Mouse (Mus musculus) liver, embryonic 13.5 days (tissue): ENCODE results near the gene Atp1a3. TPM values are rescaled to one million over a fixed set of nuclear protein-coding genes. Genes with fewer than 3 reads are reported as not detected.

Experiments
- ATAC-seq: fragments of 200-750 bp; cut with Nextera tagmentation; 2 replicates; pipeline ENCODE4 v1.8.0; 2017; ENCODE audit warnings: low read depth, mild to moderate bottlenecking, moderate number of reproducible peaks, moderate library complexity
- DNase-seq: peaks from one replicate; pipeline ENCODE4 v3.0.0; 2022
- H3K27ac ChIP-seq: fragments of 300-500 bp; sonication (generic); 2 replicates; pipeline ENCODE4 v1.5.1; 2015; ENCODE audit warnings: moderate library complexity, mild to moderate bottlenecking, inconsistent platforms
- H3K27me3 ChIP-seq: fragments of 300-500 bp; sonication (generic); 2 replicates; pipeline ENCODE4 v1.6.1; 2015; ENCODE audit warnings: mild to moderate bottlenecking, inconsistent platforms
- H3K36me3 ChIP-seq: fragments of 300-500 bp; sonication (generic); 2 replicates; pipeline ENCODE4 v1.6.1; 2015; ENCODE audit warnings: mild to moderate bottlenecking, inconsistent platforms
- H3K4me1 ChIP-seq: fragments of 300-500 bp; sonication (generic); replicated peaks from 2 replicates; pipeline ENCODE4 v1.6.1; 2015; ENCODE audit warnings: inconsistent platforms
- H3K4me2 ChIP-seq: fragments of 300-500 bp; sonication (generic); 2 replicates; pipeline ENCODE4 v1.6.1; 2015; ENCODE audit warnings: inconsistent platforms, mild to moderate bottlenecking, moderate library complexity
- H3K4me3 ChIP-seq: fragments of 300-500 bp; sonication (generic); replicated peaks from 2 replicates; pipeline ENCODE4 v1.5.1; 2015; ENCODE audit warnings: mild to moderate bottlenecking, inconsistent platforms
- H3K9ac ChIP-seq: fragments of 300-500 bp; sonication (generic); 2 replicates; pipeline ENCODE4 v1.6.1; 2015; ENCODE audit warnings: mild to moderate bottlenecking, inconsistent platforms
- H3K9me3 ChIP-seq: fragments of 300-500 bp; sonication (generic); replicated peaks from 2 replicates; pipeline ENCODE4 v1.6.1; 2016; ENCODE audit warnings: inconsistent platforms
- WGBS: fragments of 180-500 bp; shearing (Covaris S2); methylation state at CpG from one replicate; pipeline ENCODE4 v1.1.7; 2015; ENCODE audit not compliant: insufficient replicate concordance; 5-methylcytosine and 5-hydroxymethylcytosine counted together
- polyA plus RNA-seq: library from polyadenylated mRNA; unstranded; fragments of >200 nt; fragmentation: Nextera tagmentation; extraction: Ambion mirVana; gene quantifications from 2 replicates; pipeline ENCODE4 v1.2.1, GENCODE M21; 2015

Atp1a3 gene
- polyA plus RNA-seq, 1 experiment from 2014 or later, result 0.82 TPM

DNA sequence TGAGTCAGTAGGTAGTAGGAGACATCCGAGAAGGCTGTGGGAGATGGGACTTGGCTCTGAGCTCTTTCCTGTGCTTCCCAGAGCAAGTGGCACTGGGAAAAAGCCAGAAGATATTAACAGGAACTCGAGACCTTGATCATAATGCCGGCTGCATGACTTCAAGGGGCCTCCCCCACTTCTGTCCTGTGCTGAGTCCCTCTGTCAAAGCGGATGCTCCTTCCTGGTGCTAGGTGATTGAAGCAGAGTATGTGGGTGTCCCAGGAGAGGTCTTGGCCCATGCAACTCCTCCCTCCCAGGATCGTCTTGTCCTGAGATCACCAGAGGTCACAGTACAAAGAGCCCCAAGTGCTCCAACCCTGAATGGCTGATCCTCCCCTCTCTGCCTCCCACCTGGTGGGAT lies 31.9 kb downstream of the Atp1a3 start:
- 69% methylated on average over 5 of the region's 5 CpGs for WGBS
- ATAC-seq, result no peak
- Histone ChIP-seq H3K27ac (no peak overlapping the region), H3K9ac (no peak overlapping the region), H3K4me3 (no peak overlapping the region), H3K27me3 (no peaks in the 10 kb centered on the region), H3K4me2 (no peak overlapping the region), H3K9me3 (no peaks in the 10 kb centered on the region), H3K36me3 (0 out of 2 replicates have a peak, but pooled peaks cover 8% of the 10 kb centered on the region), H3K4me1 (peaks cover 31% of the 10 kb centered on the region)
- DNase-seq, result no peak

- DNase-seq (no peak), ATAC-seq (no peak)
- H3K4me1 ChIP-seq, result peaks cover 31% of the 10 kb centered on the region
- peak overlapping the region; percentile 78; the same call in 1 of the 2 replicates for H3K4me3 ChIP-seq
- WGBS, result 75% methylated on average over 4 of the region's 4 CpGs
- no peak overlapping the region for H3K9ac ChIP-seq
- no peaks in the 10 kb centered on the region for H3K9me3 ChIP-seq
- peak overlapping the region; percentile 92 for H3K4me2 ChIP-seq
- H3K27ac ChIP-seq, result no peak overlapping the region
- H3K27me3 ChIP-seq, result no peaks in the 10 kb centered on the region
- H3K36me3 ChIP-seq, result 0 out of 2 replicates have a peak, but pooled peaks cover 8% of the 10 kb centered on the region
Observed at GRCm38 (mm10) chr7:24973208-24973607, 32.5 kb downstream of the Atp1a3 start.

- Histone ChIP-seq H3K4me1 (peaks cover 31% of the 10 kb centered on the region), H3K36me3 (0 out of 2 replicates have a peak, but pooled peaks cover 8% of the 10 kb centered on the region), H3K9me3 (no peaks in the 10 kb centered on the region), H3K4me3 (peak within 1 kb of the TSS; percentile 78), H3K27me3 (no peaks in the 10 kb centered on the region), H3K27ac (peak within 1 kb of the TSS; percentile 88), H3K4me2 (peak within 1 kb of the TSS; percentile 92), H3K9ac (peak within 1 kb of the TSS; percentile 80)
- DNase-seq, result peak; percentile 88
- ATAC-seq, result peak; percentile 92
- under 1% methylated on average over 45 of the region's 45 CpGs for WGBS
Observed at GRCm38 (mm10) chr7:24971972-24972893, 33.5 kb downstream of the Atp1a3 start, which contains the start of gene Rabac1. Gene Rabac1 (minus strand): TSS chr7:24972754.

DNA sequence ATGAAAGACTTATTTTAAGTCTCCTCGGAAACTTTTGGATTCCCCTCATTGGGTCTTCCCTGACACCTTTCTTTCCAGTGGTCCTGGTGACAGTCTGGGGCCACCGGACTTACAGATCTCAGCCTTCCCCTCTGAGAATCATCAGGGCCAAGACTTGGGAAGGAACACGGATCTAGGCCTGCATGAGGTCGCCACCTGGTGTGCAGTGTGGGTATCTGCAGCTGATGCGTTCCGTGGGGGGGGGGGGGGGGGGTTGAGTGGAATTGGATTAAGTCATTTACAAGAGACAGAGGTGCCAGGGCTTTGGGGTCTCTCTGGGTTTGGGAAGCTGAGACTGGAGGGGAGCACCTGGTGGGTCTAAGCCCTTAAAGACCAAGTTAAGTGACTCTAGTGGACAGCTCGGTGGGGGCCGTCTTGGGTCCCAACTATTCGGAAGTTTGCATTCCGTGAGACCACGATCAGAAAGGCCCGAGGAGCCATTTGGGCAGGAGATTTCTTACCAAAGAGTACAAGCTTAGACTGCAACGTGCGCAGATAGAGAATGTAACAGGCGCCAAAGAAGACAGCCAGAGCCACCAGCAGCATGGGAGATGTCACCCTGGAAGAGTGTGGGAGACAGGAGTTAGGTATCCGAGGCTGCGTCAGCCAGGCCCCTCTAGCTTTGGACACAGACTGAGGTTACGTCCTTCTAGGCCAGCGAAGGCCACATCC lies 34.3 kb downstream of the Atp1a3 start:
- WGBS, result 6% methylated on average over 19 of the region's 19 CpGs
- Histone ChIP-seq H3K4me1 (peaks cover 31% of the 10 kb centered on the region), H3K4me3 (peak overlapping the region; percentile 78), H3K4me2 (peak overlapping the region; percentile 92), H3K9me3 (no peaks in the 10 kb centered on the region), H3K36me3 (0 out of 2 replicates have a peak, but pooled peaks cover 8% of the 10 kb centered on the region), H3K27ac (peak overlapping the region; percentile 88), H3K27me3 (no peaks in the 10 kb centered on the region), H3K9ac (peak overlapping the region; percentile 80)
- DNase-seq (peak; percentile 25), ATAC-seq (no peak)

DNA sequence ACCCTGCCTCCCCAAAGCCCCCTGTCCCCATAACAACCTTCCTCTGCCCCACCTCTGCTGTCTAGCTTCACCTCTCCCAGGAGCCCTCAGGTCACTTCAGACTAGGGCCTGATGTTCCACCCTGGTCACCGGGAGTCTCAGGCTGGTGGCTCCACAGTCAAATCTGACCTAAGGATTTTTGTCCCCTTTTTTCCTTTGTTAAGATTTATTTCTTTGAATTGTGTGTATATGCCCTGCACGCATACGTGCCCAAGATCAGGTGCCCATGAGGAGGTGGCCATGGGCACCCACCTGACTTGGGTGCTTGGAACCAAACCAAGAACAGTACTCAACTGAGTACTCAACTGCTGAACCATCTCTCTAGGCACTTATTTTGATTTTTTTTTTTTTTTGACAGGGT lies 35.4 kb downstream of the Atp1a3 start:
- Histone ChIP-seq H3K27ac (no peak overlapping the region), H3K4me2 (no peak overlapping the region), H3K4me1 (peaks cover 31% of the 10 kb centered on the region), H3K27me3 (no peaks in the 10 kb centered on the region), H3K4me3 (no peak overlapping the region), H3K9ac (no peak overlapping the region), H3K9me3 (no peaks in the 10 kb centered on the region), H3K36me3 (0 out of 2 replicates have a peak, but pooled peaks cover 8% of the 10 kb centered on the region)
- 85% methylated on average over 3 of the region's 3 CpGs for WGBS
- no peak for DNase-seq
- ATAC-seq, result no peak

- Histone ChIP-seq H3K4me2 (no peak overlapping the region), H3K36me3 (0 out of 2 replicates have a peak, but pooled peaks cover 8% of the 10 kb centered on the region), H3K9ac (no peak overlapping the region), H3K9me3 (no peaks in the 10 kb centered on the region), H3K27me3 (no peaks in the 10 kb centered on the region), H3K27ac (no peak overlapping the region), H3K4me3 (no peak overlapping the region), H3K4me1 (peaks cover 28% of the 10 kb centered on the region)
- WGBS, result 73% methylated on average over 12 of the region's 12 CpGs
- no peak for DNase-seq
- no peak for ATAC-seq
Observed at GRCm38 (mm10) chr7:24969805-24970204, 36.0 kb downstream of the Atp1a3 start.

DNA sequence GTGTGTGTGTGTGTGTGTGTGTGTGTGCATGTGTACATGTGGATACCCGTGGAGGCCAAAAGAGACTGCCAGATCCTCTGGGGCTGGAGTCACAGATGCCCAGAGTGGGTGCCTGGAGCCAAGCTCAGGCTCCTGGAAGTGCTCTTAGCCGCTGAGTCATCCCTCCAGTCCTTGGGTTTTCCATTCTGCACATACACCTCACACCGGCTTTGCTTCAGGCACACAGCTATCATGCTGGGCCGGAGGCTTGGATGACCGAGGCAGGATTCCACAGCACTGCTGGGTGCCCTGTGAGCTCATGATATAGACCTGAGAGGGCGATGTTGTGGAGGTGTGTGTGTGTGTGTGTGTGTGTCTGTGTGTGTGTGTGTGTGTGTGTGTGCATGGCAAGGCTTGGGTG lies 37.3 kb downstream of the Atp1a3 start:
- no peak for ATAC-seq
- H3K27ac ChIP-seq, result no peak overlapping the region
- no peaks in the 10 kb centered on the region for H3K9me3 ChIP-seq
- H3K9ac ChIP-seq, result no peak overlapping the region
- H3K36me3 ChIP-seq, result 0 out of 2 replicates have a peak, but pooled peaks cover 8% of the 10 kb centered on the region
- DNase-seq, result no peak
- no peak overlapping the region for H3K4me2 ChIP-seq
- no peak overlapping the region for H3K4me3 ChIP-seq
- WGBS, result 69% methylated on average over 6 of the region's 6 CpGs
- H3K27me3 ChIP-seq, result no peaks in the 10 kb centered on the region
- H3K4me1 ChIP-seq, result peaks cover 23% of the 10 kb centered on the region

GRCm38 (mm10) chr7:24967966-24968365 lies 37.8 kb downstream of the Atp1a3 start:
- no peak overlapping the region for H3K9ac ChIP-seq
- H3K4me1 ChIP-seq, result peaks cover 18% of the 10 kb centered on the region
- DNase-seq (no peak), ATAC-seq (no peak)
- no peaks in the 10 kb centered on the region for H3K9me3 ChIP-seq
- H3K4me2 ChIP-seq, result no peak overlapping the region
- WGBS, result 65% methylated on average over 8 of the region's 8 CpGs
- 0 out of 2 replicates have a peak, but pooled peaks cover 8% of the 10 kb centered on the region for H3K36me3 ChIP-seq
- no peak overlapping the region for H3K4me3 ChIP-seq
- H3K27ac ChIP-seq, result no peak overlapping the region
- no peaks in the 10 kb centered on the region for H3K27me3 ChIP-seq

DNA sequence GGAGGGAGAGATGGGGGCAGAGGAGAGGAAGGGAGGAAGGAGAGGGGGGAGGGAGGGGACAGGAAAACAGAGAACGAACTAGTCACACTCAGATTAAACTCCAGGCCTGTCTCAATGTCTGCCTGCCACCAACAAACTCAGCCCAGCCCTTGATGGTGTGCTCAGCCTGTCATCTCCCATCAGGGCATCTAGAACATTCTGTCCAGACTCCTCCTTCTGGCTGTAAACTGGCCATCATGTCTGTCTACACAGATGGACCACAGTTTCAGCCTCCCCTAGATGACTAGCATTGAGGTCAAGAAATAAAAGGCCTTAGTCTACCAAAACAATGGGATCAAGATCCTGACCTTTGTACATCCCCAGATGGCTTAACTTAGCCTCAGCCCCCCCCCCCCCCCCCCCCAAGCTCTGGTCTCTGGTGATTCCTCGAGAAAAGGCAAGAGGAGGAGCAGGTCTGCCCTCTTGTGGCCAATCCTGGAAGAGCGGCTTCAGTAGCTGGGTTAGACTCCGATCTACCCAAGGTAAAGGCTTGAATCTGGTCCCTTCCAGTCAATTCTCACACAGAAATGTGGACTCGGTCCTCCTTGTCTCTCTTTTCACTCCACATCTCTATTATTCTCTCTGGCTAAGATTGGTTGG lies 40.7 kb downstream of the Atp1a3 start:
- H3K4me3 ChIP-seq, result no peak overlapping the region
- DNase-seq, result peak; percentile 42
- H3K4me1 ChIP-seq, result no peaks in the 10 kb centered on the region
- no peak overlapping the region for H3K9ac ChIP-seq
- no peak overlapping the region for H3K27ac ChIP-seq
- 4% methylated on average over 5 of the region's 5 CpGs for WGBS
- 0 out of 2 replicates have a peak, but pooled peaks cover 3% of the 10 kb centered on the region for H3K36me3 ChIP-seq
- H3K4me2 ChIP-seq, result no peak overlapping the region
- no peaks in the 10 kb centered on the region for H3K9me3 ChIP-seq
- no peak for ATAC-seq
- no peaks in the 10 kb centered on the region for H3K27me3 ChIP-seq

GRCm38 (mm10) chr7:24964288-24964687 lies 41.5 kb downstream of the Atp1a3 start:
- Histone ChIP-seq H3K36me3 (no peaks in the 10 kb centered on the region), H3K4me3 (no peak overlapping the region), H3K27ac (no peak overlapping the region), H3K27me3 (no peaks in the 10 kb centered on the region), H3K4me2 (no peak overlapping the region), H3K9ac (no peak overlapping the region), H3K4me1 (no peaks in the 10 kb centered on the region), H3K9me3 (no peaks in the 10 kb centered on the region)
- WGBS, result 42% methylated on average over 2 of the region's 2 CpGs
- ATAC-seq (no peak), DNase-seq (no peak)

DNA sequence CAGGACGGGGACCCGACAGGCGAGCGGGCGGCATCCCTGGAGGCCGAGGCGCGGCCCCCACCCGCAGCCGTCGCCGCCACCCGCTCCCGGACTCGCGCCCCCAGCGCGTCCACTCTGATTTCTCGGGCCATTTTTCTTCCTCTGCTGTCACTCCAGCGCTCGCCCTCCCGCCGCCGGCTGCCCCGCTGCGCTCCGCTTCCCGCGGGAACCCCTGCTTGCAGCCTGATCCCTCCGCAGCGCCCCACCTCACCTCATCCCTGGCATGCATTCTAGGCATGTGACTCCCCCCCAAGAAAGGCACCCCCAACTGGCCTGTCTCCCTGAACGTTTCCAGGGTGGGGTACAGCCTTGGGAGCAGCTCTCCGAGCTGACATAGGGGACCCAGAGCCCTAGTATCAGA lies 50.5 kb downstream of the Atp1a3 start:
- no peaks in the 10 kb centered on the region for H3K9me3 ChIP-seq
- no peak overlapping the region for H3K9ac ChIP-seq
- no peak overlapping the region for H3K27ac ChIP-seq
- no peaks in the 10 kb centered on the region for H3K4me1 ChIP-seq
- H3K4me3 ChIP-seq, result no peak overlapping the region
- H3K36me3 ChIP-seq, result no peaks in the 10 kb centered on the region
- peaks cover 73% of the 10 kb centered on the region for H3K27me3 ChIP-seq
- DNase-seq (no peak), ATAC-seq (no peak)
- whole genome bisulfite sequencing, result 11% methylated on average over 30 of the region's 33 CpGs
- H3K4me2 ChIP-seq, result 0 out of 2 replicates have a peak overlapping the region, but pooled peaks have one; percentile 14
